Mouse (Mus musculus): ENCODE results near the gene Ska3.
A peak's percentile ranks its signal among the peaks of the same experiment; 100 is the strongest.

The Ska3 gene

DNA sequence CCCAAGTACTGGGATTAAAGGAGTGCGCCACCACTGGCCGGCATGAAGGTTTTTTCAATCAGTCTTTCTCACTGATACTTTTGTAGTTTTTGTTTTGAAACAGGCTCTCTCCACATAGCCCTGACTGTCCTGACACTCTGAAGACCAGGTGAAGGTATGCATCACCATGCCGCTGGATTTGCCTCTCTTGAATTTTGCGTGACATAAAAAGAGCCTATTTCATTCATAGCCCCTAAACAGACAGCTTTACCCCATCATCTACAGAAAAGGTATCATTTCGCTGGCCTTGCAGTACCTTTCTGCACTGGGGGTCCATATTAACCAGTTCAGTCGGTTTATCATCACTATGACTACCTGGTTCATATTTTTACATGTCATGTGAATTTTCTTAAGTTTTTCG lies 28.4 kb downstream of the Ska3 start:
- DNase-seq (ENCODE audit: low spot score), result peak; percentile 12

DNA sequence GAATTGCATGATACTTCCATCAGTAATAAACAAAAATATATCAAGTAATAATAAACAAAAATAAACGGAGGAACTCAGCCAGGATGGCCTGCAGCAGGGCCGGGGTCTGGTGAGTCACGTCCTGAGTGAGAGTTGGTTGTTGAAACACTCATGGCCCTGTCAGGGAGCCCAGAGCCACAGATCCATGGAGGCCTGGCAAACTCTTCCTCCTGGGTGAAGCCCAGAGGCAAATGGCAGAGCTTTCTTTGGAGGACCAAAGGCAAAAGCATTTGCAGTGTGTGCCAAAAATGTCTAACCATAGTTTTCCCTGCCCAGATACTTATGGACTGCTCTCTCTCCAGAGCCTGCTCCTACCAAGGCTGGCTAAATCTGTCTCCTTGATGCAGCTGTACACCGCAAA lies 34.8 kb downstream of the Ska3 start:
- no peak for DNase-seq (ENCODE audit: low spot score)

DNA sequence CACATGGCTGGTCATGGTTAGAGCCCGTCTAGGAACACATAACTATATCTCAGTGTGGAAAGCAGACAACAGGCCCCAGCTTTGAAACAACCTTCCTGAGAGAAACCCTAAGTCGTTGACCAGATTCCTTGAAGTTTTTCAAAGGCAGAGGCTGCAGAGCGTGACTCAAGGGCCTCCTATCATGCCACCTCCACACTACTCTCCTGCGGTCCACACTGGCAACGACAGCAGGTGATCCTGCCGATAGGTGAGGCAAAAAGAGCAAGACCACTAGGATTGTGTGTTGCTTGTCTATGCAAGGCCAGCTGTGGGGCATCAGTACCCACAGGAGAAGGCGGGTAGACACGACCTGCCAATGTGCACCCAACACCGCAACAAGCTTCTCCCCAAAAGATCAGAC lies 36.2 kb downstream of the Ska3 start:
- no peak for DNase-seq (ENCODE audit: low spot score)

DNA sequence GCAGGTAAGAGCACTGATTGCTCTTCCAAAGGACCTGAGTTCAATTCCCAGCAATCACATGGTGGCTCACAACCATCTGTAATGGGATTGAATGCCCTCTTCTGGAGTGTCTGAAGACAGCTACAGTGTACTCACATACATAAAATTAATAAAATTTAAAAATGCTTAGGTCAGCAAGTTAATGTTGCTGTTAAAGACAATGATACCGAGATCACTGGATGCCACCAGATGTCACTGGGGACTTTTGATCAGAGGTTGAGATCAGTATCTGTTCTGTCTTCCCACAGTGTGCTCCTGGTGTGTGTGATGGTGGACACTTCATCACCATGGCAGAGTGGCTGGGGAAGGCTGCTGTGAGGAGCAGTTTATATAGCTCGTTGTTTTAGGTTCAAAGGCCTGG lies 36.7 kb downstream of the Ska3 start:
- DNase-seq (ENCODE audit: low spot score), result no peak

DNA sequence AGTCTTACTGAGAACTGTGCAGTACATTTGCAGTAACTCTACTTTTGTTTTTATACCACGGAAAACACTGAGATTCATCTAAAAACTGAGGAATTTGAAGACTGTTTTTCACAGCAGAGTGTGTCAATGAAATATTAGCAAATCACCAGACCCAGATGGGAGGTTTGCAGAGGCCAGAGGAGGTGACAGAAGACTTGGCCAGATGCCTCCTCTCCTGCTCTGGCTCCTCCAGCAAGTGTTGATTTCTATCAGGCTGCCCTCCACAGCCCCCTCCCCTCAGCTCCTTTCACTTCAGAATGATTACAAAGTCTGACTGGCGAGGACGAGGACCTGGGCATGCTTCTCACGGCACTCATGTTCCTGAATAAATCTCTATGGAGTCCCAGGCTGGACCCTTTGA lies 38.6 kb downstream of the Ska3 start:
- DNase-seq (ENCODE audit: low spot score), result no peak

DNA sequence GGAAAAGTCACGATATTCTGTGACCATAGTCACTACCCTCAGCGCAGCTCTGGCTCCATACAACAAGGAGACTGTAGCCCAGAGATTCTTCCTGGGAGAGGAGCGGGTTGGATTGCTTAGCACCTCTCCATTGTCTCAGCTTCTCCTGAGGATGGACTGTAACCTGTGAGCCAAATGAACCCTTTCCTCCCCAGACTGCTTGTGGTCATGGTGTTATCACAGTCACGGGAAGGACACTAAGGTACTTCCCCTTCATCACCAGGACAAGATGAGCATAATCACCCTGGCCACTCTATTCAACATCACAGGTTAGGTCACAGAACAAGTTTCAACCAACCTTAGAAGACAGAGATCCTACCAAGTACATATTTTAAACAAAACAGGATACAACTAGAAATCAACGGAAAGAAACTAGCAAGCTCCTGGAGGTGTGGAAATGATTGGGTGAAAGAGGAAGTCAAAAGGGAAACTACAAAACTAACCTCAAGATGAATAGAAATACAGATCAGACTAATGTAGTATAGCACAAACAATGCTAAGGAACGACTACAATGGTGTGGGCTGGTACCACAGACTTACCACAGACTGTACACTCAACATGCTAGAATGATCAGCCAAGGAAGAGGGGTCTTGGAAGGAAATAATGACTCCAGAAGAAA lies 53.7 kb downstream of the Ska3 start:
- DNase-seq (ENCODE audit: low spot score), result no peak

DNA sequence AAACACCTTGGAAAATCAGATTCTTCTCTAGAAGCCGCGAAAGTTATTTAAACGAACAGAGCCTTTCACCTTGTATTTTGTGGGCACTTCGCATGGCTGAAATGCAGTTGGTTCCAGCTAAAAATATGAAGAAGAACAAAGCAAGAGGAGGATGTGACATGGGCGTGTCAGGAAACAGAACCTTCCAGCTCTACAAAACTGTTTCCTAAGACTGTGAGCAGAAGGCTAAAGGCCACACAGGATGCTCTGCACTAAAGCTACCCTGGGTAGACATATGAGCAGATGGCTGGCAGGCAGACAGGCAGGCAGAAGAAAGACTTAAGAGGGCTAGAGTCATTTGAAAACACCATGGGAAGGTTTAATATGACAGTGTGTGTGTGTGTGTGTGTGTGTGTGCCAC lies 56.9 kb downstream of the Ska3 start:
- no peak for DNase-seq (ENCODE audit: low spot score)

DNA sequence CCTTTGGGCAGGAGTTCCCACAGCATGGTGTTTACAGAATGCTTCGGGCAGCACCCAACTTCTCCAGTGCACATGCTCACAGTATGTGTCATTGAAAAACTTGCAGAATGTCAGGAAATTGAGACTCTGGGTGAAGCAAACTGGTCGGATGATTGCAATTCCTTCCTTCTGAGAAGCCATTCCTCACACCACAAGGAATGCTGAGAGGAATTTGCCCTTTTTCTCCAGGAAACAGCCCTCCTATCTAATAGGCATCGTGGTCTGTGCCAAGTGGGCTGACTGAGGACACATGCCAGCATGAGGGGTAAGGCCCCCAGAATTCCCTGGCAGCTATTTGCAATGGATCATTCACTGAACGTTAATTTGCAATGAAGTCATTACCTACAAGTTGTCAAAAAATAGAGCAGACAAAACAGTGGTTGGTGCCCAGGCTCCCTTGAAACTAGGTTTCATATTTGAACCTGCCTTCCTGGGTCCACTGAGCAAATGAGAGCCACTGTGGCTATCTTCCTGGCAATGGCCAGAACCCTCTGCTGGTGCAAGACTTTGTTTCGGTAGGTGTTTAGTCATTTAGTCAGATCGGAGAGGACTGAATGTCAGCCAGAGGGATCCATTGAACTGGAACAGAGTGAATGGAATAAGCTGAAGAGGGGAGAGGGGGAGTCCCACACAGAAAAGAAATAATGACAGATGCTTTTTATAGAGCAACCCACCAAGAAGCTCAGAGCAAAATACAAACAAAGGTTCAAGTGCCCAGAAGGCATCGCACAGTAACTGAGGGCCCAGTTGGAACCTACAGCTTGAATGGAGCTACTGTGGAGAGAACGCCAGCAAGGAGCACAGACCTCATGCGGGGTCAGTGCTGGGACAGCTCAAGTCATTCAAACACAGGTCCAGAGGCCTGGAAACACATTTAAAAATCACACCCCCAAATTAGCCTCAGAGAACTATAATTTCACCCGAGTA lies 65.3 kb downstream of the Ska3 start:
- DNase-seq (ENCODE audit: low spot score), result no peak

DNA sequence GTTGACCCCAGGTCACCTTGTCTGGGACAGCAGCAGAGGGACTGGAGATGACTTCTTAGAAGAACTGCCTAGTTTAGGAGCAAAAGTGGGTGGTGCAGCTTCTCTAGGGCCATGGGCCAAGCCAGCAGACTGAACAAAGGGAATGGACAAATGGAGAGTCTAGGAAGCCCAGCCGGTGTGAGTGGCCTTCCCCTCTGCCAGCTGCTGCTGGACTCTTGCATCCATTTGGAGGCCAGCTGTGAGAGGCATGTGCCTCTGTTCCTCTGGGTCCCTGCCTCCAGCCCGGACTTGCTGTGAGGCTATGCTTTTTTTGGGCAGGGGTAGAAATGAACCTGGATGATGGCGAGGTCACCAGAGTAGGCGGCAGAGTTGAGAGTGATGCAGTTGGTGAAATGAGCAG lies 67.7 kb downstream of the Ska3 start, which contains the start of gene Lats2:
TSS of gene Lats2 (minus strand) at position 152 of the 400 bp plus-strand sequence.
- no peak for DNase-seq (ENCODE audit: low spot score)
